Mouse (Mus musculus) thymus, adult 18-20 months (tissue): ENCODE results near the gene Plscr1.

ENCODE experiments used
- DNase-seq, 2 experiments: peaks; one replicate each; pipeline ENCODE4 v3.0.0; 2022; ENCODE audit warnings: mixed read lengths in 2 of 2

Plscr1 gene

GRCm38 (mm10) chr9:92260481-92261159 is 11.1 kb downstream of the Plscr1 start:
- DNase-seq = no peak

GRCm38 (mm10) chr9:92265719-92266118 is 16.2 kb downstream of the Plscr1 start:
- no peak for DNase-seq

- no peak for DNase-seq
Observed at GRCm38 (mm10) chr9:92266558-92267171, 17.1 kb downstream of the Plscr1 start.

GRCm38 (mm10) chr9:92267732-92268131 is 18.2 kb downstream of the Plscr1 start:
- DNase-seq = no peak

- DNase-seq = no peak
Observed at GRCm38 (mm10) chr9:92269829-92270404, 20.4 kb downstream of the Plscr1 start.

- DNase-seq = no peak
Observed at GRCm38 (mm10) chr9:92270927-92271326, 21.4 kb downstream of the Plscr1 start.

- DNase-seq = no peak
Observed at GRCm38 (mm10) chr9:92272650-92273049, 23.1 kb downstream of the Plscr1 start.

GRCm38 (mm10) chr9:92273271-92273670 is 23.7 kb downstream of the Plscr1 start:
- no peak for DNase-seq

GRCm38 (mm10) chr9:92273956-92274762 is 24.6 kb downstream of the Plscr1 start:
- DNase-seq = no peak

- no peak for DNase-seq
Observed at GRCm38 (mm10) chr9:92275486-92276207, 26.1 kb downstream of the Plscr1 start, which contains the start of gene Plscr2. Gene Plscr2, plus strand, starts transcription at chr9:92275602.

GRCm38 (mm10) chr9:92276360-92276759 is 26.8 kb downstream of the Plscr1 start:
- no peak for DNase-seq

GRCm38 (mm10) chr9:92280048-92280447 is 30.5 kb downstream of the Plscr1 start:
- no peak for DNase-seq

- DNase-seq = no peak
Observed at GRCm38 (mm10) chr9:92282563-92283171, 33.1 kb downstream of the Plscr1 start.

GRCm38 (mm10) chr9:92289675-92290074 is 40.1 kb downstream of the Plscr1 start:
- DNase-seq = no peak

GRCm38 (mm10) chr9:92292169-92292568 is 42.6 kb downstream of the Plscr1 start:
- no peak for DNase-seq

- DNase-seq = no peak
Observed at GRCm38 (mm10) chr9:92292922-92293321, 43.4 kb downstream of the Plscr1 start.

- DNase-seq = no peak
Observed at GRCm38 (mm10) chr9:92293560-92294548, 44.3 kb downstream of the Plscr1 start.

GRCm38 (mm10) chr9:92298288-92298687 is 48.7 kb downstream of the Plscr1 start:
- DNase-seq = no peak

- no peak for DNase-seq
Observed at GRCm38 (mm10) chr9:92301213-92301612, 51.7 kb downstream of the Plscr1 start.

GRCm38 (mm10) chr9:92305075-92305474 is 55.5 kb downstream of the Plscr1 start:
- DNase-seq = no peak
